Mouse (Mus musculus): ENCODE results near the gene Tet3.

The Tet3 gene

GRCm38 (mm10) chr6:83439119-83439767, 19.6 kb downstream of the Tet3 start:
- DNase-seq: no peak

- DNase-seq: no peak
These were observed 20.3 kb downstream of the Tet3 start for GRCm38 (mm10) chr6:83438584-83438983.

- DNase-seq: no peak
These were observed 21.1 kb downstream of the Tet3 start for GRCm38 (mm10) chr6:83437802-83438201.

- no peak for DNase-seq
These were observed 21.7 kb downstream of the Tet3 start for GRCm38 (mm10) chr6:83437225-83437624.

GRCm38 (mm10) chr6:83436547-83436946, 22.3 kb downstream of the Tet3 start:
- DNase-seq: no peak

GRCm38 (mm10) chr6:83435174-83435573, 23.7 kb downstream of the Tet3 start:
- no peak for DNase-seq

- DNase-seq: no peak
These were observed 25.3 kb downstream of the Tet3 start for GRCm38 (mm10) chr6:83433546-83433945.

- no peak for DNase-seq
These were observed 25.9 kb downstream of the Tet3 start for GRCm38 (mm10) chr6:83432966-83433365.

GRCm38 (mm10) chr6:83427968-83428731, 30.7 kb downstream of the Tet3 start:
- DNase-seq: peak; percentile 45

- no peak for DNase-seq
These were observed 31.4 kb downstream of the Tet3 start for GRCm38 (mm10) chr6:83427512-83427911.

GRCm38 (mm10) chr6:83426576-83426975, 32.3 kb downstream of the Tet3 start:
- DNase-seq: no peak

GRCm38 (mm10) chr6:83424053-83424404, 34.9 kb downstream of the Tet3 start:
- no peak for DNase-seq

- no peak for DNase-seq
These were observed 35.4 kb downstream of the Tet3 start for GRCm38 (mm10) chr6:83423400-83424052.

- peak; percentile 66 for DNase-seq
These were observed 36.8 kb downstream of the Tet3 start for GRCm38 (mm10) chr6:83421866-83422649.

- no peak for DNase-seq
These were observed 39.4 kb downstream of the Tet3 start for GRCm38 (mm10) chr6:83419516-83419915.

GRCm38 (mm10) chr6:83417531-83417930, 41.4 kb downstream of the Tet3 start:
- DNase-seq: no peak

GRCm38 (mm10) chr6:83417104-83417502, 41.8 kb downstream of the Tet3 start:
- no peak for DNase-seq

- no peak for DNase-seq
These were observed 42.4 kb downstream of the Tet3 start for GRCm38 (mm10) chr6:83416261-83417103.

GRCm38 (mm10) chr6:83415356-83415940, 43.4 kb downstream of the Tet3 start:
- no peak for DNase-seq

GRCm38 (mm10) chr6:83414601-83415355, 44.1 kb downstream of the Tet3 start:
- DNase-seq: no peak

GRCm38 (mm10) chr6:83413686-83414085, 45.2 kb downstream of the Tet3 start:
- no peak for DNase-seq
